Mouse (Mus musculus) T-helper 1 cell (primary cell): ENCODE results near the gene Rnls.
"Not testable (repeated sequence)": the region's sequence is repeated elsewhere in the genome, so short reads cannot be mapped to it uniquely, and the experiment has no call there.

Experiments used
- in situ Hi-C: fragments of 300-600 bp; cut with MboI, MseI; formaldehyde crosslinking; loops from one replicate; pipeline ENCODE4 v1.15.1; 2025; ENCODE audit warnings: high pct_unique_total_duplicates

The Rnls gene

GRCm38 (mm10) chr19:33391651-33392382, at the start of gene Rnls:
TSS of gene Rnls (minus strand) at chr19:33392295.
- in situ Hi-C loops: no loop called here

GRCm38 (mm10) chr19:33429457-33429856, 37.4 kb upstream of the Rnls start:
- in situ Hi-C loops: no loop called here

- in situ Hi-C loops: not testable (repeated sequence)
These were observed 27.3 kb upstream of the Rnls start for GRCm38 (mm10) chr19:33419368-33419767.

GRCm38 (mm10) chr19:33380825-33381224, 11.3 kb downstream of the Rnls start:
- in situ Hi-C loops: no loop called here

GRCm38 (mm10) chr19:33380386-33380785, 11.7 kb downstream of the Rnls start:
- in situ Hi-C loops: no loop called here

- in situ Hi-C loops: loop anchor here (5.0 kb wide), 1 partner anchor 652 kb away; no protein-coding TSS in a partner anchor
These were observed 23.3 kb downstream of the Rnls start for GRCm38 (mm10) chr19:33368808-33369207.

- in situ Hi-C loops: loop anchor here (5.0 kb wide), 1 partner anchor 649 kb away; no protein-coding TSS in a partner anchor
These were observed 25.4 kb downstream of the Rnls start for GRCm38 (mm10) chr19:33366661-33367060.

- in situ Hi-C loops: no loop called here
These were observed 35.1 kb downstream of the Rnls start for GRCm38 (mm10) chr19:33357019-33357418.

GRCm38 (mm10) chr19:33340119-33340518, 52.0 kb downstream of the Rnls start:
- in situ Hi-C loops: no loop called here

GRCm38 (mm10) chr19:33326706-33327641, 65.1 kb downstream of the Rnls start:
- in situ Hi-C loops: no loop called here

GRCm38 (mm10) chr19:33318785-33319184, 73.3 kb downstream of the Rnls start:
- in situ Hi-C loops: no loop called here

GRCm38 (mm10) chr19:33317130-33317529, 75.0 kb downstream of the Rnls start:
- in situ Hi-C loops: no loop called here

GRCm38 (mm10) chr19:33299726-33300292, 92.3 kb downstream of the Rnls start:
- in situ Hi-C loops: no loop called here

- in situ Hi-C loops: no loop called here
These were observed 95.8 kb downstream of the Rnls start for GRCm38 (mm10) chr19:33296338-33296737.

- in situ Hi-C loops: no loop called here
These were observed 109.1 kb downstream of the Rnls start for GRCm38 (mm10) chr19:33282985-33283384.

- in situ Hi-C loops: no loop called here
These were observed 115.7 kb downstream of the Rnls start for GRCm38 (mm10) chr19:33276421-33276820.

- in situ Hi-C loops: no loop called here
These were observed 118.4 kb downstream of the Rnls start for GRCm38 (mm10) chr19:33273676-33274075.

- in situ Hi-C loops: no loop called here
These were observed 120.5 kb downstream of the Rnls start for GRCm38 (mm10) chr19:33271571-33271970.

- in situ Hi-C loops: no loop called here
These were observed 121.9 kb downstream of the Rnls start for GRCm38 (mm10) chr19:33270231-33270630.

- in situ Hi-C loops: no loop called here
These were observed 124.1 kb downstream of the Rnls start for GRCm38 (mm10) chr19:33268044-33268443.

- in situ Hi-C loops: no loop called here
These were observed 126.8 kb downstream of the Rnls start for GRCm38 (mm10) chr19:33265245-33265644.
